Mouse (Mus musculus): ENCODE data around the gene Frat2. TPM values are rescaled to one million over a fixed set of nuclear protein-coding genes. Genes with fewer than 3 reads are reported as not detected.
"Not testable (repeated sequence)": the region's sequence is repeated elsewhere in the genome, so short reads cannot be mapped to it uniquely, and the experiment has no call there.

The Frat2 gene
- polyA plus RNA-seq (2016; fragmentation: Nextera tagmentation; extraction: Ambion mirVana): 5.0 and 5.6 TPM in 2 replicates

- H3K4me1 ChIP-seq (replicated peaks): peaks cover 26% of the 10 kb centered on the region
- ATAC-seq (ENCODE audit: insufficient number of reproducible peaks, insufficient read depth, low FRiP score, low TSS enrichment, low read depth): peak; percentile 95
- under 1% methylated on average over 66 of the region's 72 CpGs for WGBS
These were observed at the start of gene Frat2 for GRCm38 (mm10) chr19:41847992-41848851. Frat2 (minus strand) TSS chr19:41848132.

DNA sequence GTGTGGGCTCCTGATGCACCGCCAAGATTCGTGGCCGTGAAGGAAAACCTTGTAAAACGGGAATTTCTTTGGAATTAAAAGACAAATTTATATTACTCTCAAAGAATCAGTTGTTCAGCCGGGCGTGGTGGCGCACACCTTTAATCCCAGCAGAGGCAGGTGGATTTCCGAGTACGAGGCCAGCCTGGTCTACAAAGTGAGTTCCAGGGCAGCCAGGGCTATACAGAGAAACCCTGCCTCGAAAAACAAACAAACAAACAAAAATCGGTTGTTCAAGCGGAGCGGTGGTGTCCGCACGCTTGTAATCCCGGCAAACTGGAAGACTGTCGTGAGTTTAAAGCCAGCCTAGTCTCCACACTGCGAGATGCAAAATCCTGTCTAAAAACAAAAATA, 48.4 kb upstream of the Frat2 start:
- ATAC-seq (ENCODE audit: insufficient number of reproducible peaks, insufficient read depth, low FRiP score, low TSS enrichment, low read depth): peak; percentile 21; the same call in 1 of the 2 replicates

More at GRCm38 (mm10) chr19:41847992-41848851, at the start of gene Frat2:
- peak within 1 kb of the TSS; percentile 80 for H3K27ac ChIP-seq
- H3K9ac ChIP-seq (replicated peaks): peak within 1 kb of the TSS; percentile 74
- peaks cover 22% of the 10 kb centered on the region for H3K27me3 ChIP-seq
- peak within 1 kb of the TSS; percentile 100 for H3K4me2 ChIP-seq
- peak within 1 kb of the TSS; percentile 78 for H3K4me3 ChIP-seq (replicated peaks)
- H3K9me3 ChIP-seq: no peaks in the 10 kb centered on the region
- no peaks in the 10 kb centered on the region for H3K36me3 ChIP-seq

GRCm38 (mm10) chr19:41895460-41896318, 47.8 kb upstream of the Frat2 start, which contains the start of gene Rrp12:
Rrp12 (minus strand) TSS chr19:41896173.
- H3K4me2 ChIP-seq: peak within 1 kb of the TSS; percentile 92
- WGBS: under 1% methylated on average over 46 of the region's 46 CpGs
- peak; percentile 61; the same call in 1 of the 2 replicates for ATAC-seq (ENCODE audit: insufficient number of reproducible peaks, insufficient read depth, low FRiP score, low TSS enrichment, low read depth)
- peaks cover 9% of the 10 kb centered on the region for H3K4me1 ChIP-seq (replicated peaks)
- no peaks in the 10 kb centered on the region for H3K9me3 ChIP-seq
- H3K27me3 ChIP-seq: no peaks in the 10 kb centered on the region
- no peak within 1 kb of the TSS for H3K27ac ChIP-seq
- peaks cover 9% of the 10 kb centered on the region for H3K36me3 ChIP-seq
- H3K4me3 ChIP-seq (replicated peaks): peak within 1 kb of the TSS; percentile 77
- peak within 1 kb of the TSS; percentile 56 for H3K9ac ChIP-seq (replicated peaks)

More for the DNA sequence above, 48.4 kb upstream of the Frat2 start:
- WGBS: 23% methylated on average over 18 of the region's 18 CpGs
- Histone ChIP-seq H3K4me3 (replicated peaks) (peak overlapping the region; percentile 77), H3K27me3 (no peaks in the 10 kb centered on the region), H3K4me1 (replicated peaks) (peaks cover 9% of the 10 kb centered on the region), H3K27ac (no peak overlapping the region), H3K4me2 (peak overlapping the region; percentile 92), H3K9me3 (no peaks in the 10 kb centered on the region), H3K9ac (replicated peaks) (no peak overlapping the region), H3K36me3 (peaks cover 2% of the 10 kb centered on the region; the same call in 1 of the 2 replicates)

DNA sequence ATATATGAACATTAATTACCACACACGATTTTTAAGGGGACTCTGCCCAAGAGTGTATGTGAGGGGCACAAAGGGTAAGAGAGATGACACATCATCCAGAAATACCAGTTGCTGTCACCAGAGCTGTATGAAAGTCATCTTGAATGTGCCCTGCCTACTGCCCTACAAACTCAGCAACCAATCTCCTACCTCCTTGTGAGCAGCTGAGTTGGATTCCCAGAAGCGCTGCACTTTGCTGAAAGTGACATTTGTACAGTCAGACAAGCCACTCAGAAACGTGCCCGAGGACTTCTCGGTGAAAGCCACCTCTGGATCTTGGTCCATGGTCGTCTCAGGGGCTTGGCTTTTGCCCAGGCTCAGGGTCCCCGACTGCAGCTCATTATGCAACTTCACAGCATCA, 47.0 kb upstream of the Frat2 start:
- Histone ChIP-seq H3K4me1 (replicated peaks) (peaks cover 9% of the 10 kb centered on the region), H3K4me2 (peak overlapping the region; percentile 92), H3K9ac (replicated peaks) (peak overlapping the region; percentile 56; the same call in 1 of the 2 replicates), H3K27me3 (no peaks in the 10 kb centered on the region), H3K9me3 (no peaks in the 10 kb centered on the region), H3K36me3 (peaks cover 16% of the 10 kb centered on the region), H3K27ac (no peak overlapping the region), H3K4me3 (replicated peaks) (peak overlapping the region; percentile 77)
- WGBS: 52% methylated on average over 7 of the region's 7 CpGs
- ATAC-seq (ENCODE audit: insufficient number of reproducible peaks, insufficient read depth, low FRiP score, low TSS enrichment, low read depth): no peak

GRCm38 (mm10) chr19:41888191-41888590, 40.3 kb upstream of the Frat2 start:
- no peak overlapping the region for H3K9ac ChIP-seq (replicated peaks)
- H3K4me1 ChIP-seq (replicated peaks): no peaks in the 10 kb centered on the region
- H3K27me3 ChIP-seq: no peaks in the 10 kb centered on the region
- H3K36me3 ChIP-seq: peaks cover 70% of the 10 kb centered on the region
- H3K4me3 ChIP-seq (replicated peaks): no peak overlapping the region
- H3K9me3 ChIP-seq: no peaks in the 10 kb centered on the region
- no peak overlapping the region for H3K4me2 ChIP-seq
- no peak for ATAC-seq (ENCODE audit: insufficient number of reproducible peaks, insufficient read depth, low FRiP score, low TSS enrichment, low read depth)
- no peak overlapping the region for H3K27ac ChIP-seq

DNA sequence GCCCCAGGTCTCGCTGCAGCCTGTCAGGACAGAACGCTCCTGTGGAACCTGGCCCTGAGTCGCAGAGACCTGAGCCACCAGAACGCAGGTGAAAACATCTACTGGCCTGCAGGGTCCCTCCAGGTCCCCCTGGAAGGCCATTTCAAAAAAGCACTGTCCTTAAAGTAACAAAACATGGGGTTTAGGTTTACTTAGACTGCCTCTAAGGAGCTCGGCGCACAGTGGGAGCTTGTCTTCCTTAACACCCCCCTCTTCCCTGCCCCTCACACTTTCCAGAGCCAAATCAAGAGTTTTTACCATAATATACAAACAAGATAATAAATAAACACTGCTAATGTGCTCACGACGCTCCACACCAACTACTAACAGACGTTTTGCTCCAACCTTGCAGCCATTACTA, 36.0 kb upstream of the Frat2 start:
- peaks cover 70% of the 10 kb centered on the region for H3K36me3 ChIP-seq
- no peak overlapping the region for H3K4me2 ChIP-seq
- 87% methylated on average over 9 of the region's 9 CpGs for WGBS
- no peak overlapping the region for H3K27ac ChIP-seq
- no peak for ATAC-seq (ENCODE audit: insufficient number of reproducible peaks, insufficient read depth, low FRiP score, low TSS enrichment, low read depth)
- H3K9ac ChIP-seq (replicated peaks): no peak overlapping the region
- no peaks in the 10 kb centered on the region for H3K27me3 ChIP-seq
- no peak overlapping the region for H3K4me3 ChIP-seq (replicated peaks)
- no peaks in the 10 kb centered on the region for H3K4me1 ChIP-seq (replicated peaks)
- H3K9me3 ChIP-seq: no peaks in the 10 kb centered on the region

- no peak for ATAC-seq (ENCODE audit: insufficient number of reproducible peaks, insufficient read depth, low FRiP score, low TSS enrichment, low read depth)
- Histone ChIP-seq H3K27me3 (no peaks in the 10 kb centered on the region), H3K9ac (replicated peaks) (no peak overlapping the region), H3K27ac (no peak overlapping the region), H3K4me1 (replicated peaks) (no peaks in the 10 kb centered on the region), H3K9me3 (no peaks in the 10 kb centered on the region), H3K4me2 (no peak overlapping the region), H3K4me3 (replicated peaks) (no peak overlapping the region), H3K36me3 (peaks cover 65% of the 10 kb centered on the region)
- WGBS: 97% methylated on average over 4 of the region's 4 CpGs
These were observed 33.9 kb upstream of the Frat2 start for GRCm38 (mm10) chr19:41881842-41882241.

DNA sequence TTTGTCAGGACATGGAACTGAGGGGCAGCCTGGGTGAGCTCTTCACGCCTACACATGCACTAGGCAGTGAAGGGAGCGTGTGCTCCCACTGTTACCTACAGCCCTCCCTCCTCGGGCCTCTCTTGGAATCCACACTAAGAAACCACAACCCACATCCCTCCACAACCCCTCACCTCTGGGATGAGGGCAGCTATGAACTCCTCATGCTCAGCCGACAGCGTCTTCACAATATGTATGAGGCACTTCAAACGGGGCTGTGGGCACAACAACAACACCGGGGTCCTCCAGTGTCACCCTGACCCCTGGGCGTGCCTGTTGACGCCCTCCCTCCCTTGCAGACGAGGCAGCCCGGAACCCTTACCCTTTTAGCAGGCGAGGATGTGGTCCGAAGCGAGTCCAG, 26.4 kb upstream of the Frat2 start:
- Histone ChIP-seq H3K9ac (replicated peaks) (no peak overlapping the region), H3K9me3 (no peaks in the 10 kb centered on the region), H3K4me3 (replicated peaks) (no peak overlapping the region), H3K27ac (no peak overlapping the region), H3K27me3 (no peaks in the 10 kb centered on the region), H3K4me1 (replicated peaks) (no peaks in the 10 kb centered on the region), H3K36me3 (peaks cover 82% of the 10 kb centered on the region), H3K4me2 (no peak overlapping the region)
- no peak for ATAC-seq (ENCODE audit: insufficient number of reproducible peaks, insufficient read depth, low FRiP score, low TSS enrichment, low read depth)
- 92% methylated on average over 14 of the region's 14 CpGs for WGBS

DNA sequence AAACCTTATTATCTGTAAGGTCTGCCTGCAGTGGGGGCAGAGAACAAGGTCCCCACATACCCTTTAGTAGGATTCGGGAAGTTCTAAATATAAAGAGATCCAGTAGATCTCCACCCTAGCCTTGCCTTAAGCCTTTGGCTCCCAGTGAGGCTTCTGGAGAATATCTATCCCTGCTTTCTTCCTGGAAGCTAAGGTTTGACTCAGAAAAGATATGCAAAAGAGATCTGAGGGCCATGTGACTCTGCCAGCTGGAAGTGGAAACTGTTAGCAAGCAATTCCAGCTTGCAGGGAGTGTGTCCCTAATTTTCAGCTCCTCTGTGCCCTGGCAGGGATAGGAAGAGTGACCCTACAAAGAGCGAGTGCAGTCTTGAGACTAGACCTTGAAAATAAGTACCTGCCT, 24.4 kb upstream of the Frat2 start:
- H3K27ac ChIP-seq: no peak overlapping the region
- no peak for ATAC-seq (ENCODE audit: insufficient number of reproducible peaks, insufficient read depth, low FRiP score, low TSS enrichment, low read depth)
- no peaks in the 10 kb centered on the region for H3K4me1 ChIP-seq (replicated peaks)
- H3K4me3 ChIP-seq (replicated peaks): no peak overlapping the region
- no peak overlapping the region for H3K4me2 ChIP-seq
- no peak overlapping the region for H3K9ac ChIP-seq (replicated peaks)
- no peaks in the 10 kb centered on the region for H3K9me3 ChIP-seq
- peaks cover 91% of the 10 kb centered on the region for H3K36me3 ChIP-seq
- 95% methylated on average over 2 of the region's 2 CpGs for WGBS
- H3K27me3 ChIP-seq: no peaks in the 10 kb centered on the region

GRCm38 (mm10) chr19:41869946-41870345, 22.0 kb upstream of the Frat2 start:
- not testable (repeated sequence) for H3K9ac ChIP-seq (replicated peaks); H3K27me3 ChIP-seq; H3K4me1 ChIP-seq (replicated peaks); H3K27ac ChIP-seq; ATAC-seq (ENCODE audit: insufficient number of reproducible peaks, insufficient read depth, low FRiP score, low TSS enrichment, low read depth); H3K4me2 ChIP-seq; H3K9me3 ChIP-seq; H3K4me3 ChIP-seq (replicated peaks)
- 80% methylated on average over 5 of the region's 5 CpGs for WGBS
- H3K36me3 ChIP-seq: peaks cover 93% of the 10 kb centered on the region

DNA sequence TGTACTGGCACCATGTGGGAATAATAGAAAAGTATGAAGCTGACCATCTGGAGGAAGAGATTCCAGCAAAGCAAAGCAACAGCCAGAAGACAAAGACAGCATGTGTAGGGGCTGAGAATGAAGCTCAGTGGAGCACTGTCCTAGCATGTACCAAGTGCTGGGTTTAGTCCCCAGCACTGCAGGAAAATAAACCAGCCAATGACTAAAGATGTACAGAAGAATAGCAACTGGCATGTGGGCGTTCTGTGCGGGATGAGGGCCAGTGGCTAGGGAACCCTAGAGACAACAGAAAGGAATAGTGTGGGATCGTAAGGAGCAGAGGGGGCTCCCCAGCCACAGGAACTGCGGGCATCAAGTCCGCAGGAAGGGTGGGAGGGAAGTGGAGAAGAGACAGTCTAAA, 21.4 kb upstream of the Frat2 start:
- Histone ChIP-seq H3K27ac (no peak overlapping the region), H3K36me3 (peaks cover 90% of the 10 kb centered on the region), H3K4me1 (replicated peaks) (no peaks in the 10 kb centered on the region), H3K9ac (replicated peaks) (no peak overlapping the region), H3K27me3 (no peaks in the 10 kb centered on the region), H3K9me3 (no peaks in the 10 kb centered on the region), H3K4me2 (no peak overlapping the region), H3K4me3 (replicated peaks) (no peak overlapping the region)
- WGBS: 95% methylated on average over 5 of the region's 5 CpGs
- ATAC-seq (ENCODE audit: insufficient number of reproducible peaks, insufficient read depth, low FRiP score, low TSS enrichment, low read depth): no peak
